Mouse (Mus musculus) Muller cell, postnatal 12 days (primary cell): ENCODE measurements at regions not wholly inside any gene's neighbourhood (a gene's known extent, or its start where the extent isn't known, plus 50 kb on each side); places are given as distances from the start of the nearest gene placed in this dataset.
A peak's percentile ranks its signal among the peaks of the same experiment; 100 is the strongest.

Experiments
- DNase-seq: peaks from one replicate; pipeline ENCODE4 v3.0.0-alpha.2; 2015; ENCODE audit errors: inconsistent ontology term

DNA sequence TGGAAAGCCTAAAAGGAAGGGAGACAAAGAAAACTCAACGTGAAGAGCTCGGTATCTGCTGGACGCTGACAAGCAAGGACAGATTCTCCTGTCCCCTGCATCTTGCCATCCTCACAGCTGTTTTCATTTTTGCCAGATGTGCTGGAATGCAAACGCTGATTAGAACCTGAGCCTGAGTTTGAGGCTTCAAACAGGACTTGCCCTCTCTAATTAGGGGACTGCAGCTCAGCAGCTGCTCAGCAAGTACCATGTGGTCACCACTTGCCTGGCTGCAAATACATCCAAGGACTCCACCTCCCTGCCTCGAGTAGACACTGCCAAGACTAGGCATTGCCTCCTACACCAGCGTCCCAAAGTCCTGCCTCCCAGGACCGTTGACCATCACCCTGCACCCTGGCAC is 140.7 kb downstream of the Cdc5l start:
- no peak for DNase-seq

DNA sequence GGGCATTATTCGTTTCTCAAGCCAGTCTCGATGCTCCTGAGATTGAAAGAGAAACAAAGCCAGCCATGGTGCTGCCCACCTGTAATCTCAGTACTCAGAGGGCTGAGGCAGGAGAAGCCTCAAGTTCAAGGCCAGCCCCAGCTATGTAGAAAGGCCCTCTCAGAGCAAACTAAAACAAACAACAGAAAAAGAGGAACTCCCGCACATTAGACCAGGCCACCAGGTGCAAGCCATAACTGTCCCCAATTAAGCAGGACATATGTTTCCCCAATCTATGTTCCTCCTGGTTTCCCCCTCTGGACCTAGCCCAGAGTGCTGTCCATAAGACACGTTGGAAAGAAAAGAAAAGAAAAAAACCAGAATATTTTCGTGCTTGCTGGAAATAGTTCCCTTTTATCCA is 142.5 kb downstream of the Cdc5l start:
- DNase-seq: no peak

DNA sequence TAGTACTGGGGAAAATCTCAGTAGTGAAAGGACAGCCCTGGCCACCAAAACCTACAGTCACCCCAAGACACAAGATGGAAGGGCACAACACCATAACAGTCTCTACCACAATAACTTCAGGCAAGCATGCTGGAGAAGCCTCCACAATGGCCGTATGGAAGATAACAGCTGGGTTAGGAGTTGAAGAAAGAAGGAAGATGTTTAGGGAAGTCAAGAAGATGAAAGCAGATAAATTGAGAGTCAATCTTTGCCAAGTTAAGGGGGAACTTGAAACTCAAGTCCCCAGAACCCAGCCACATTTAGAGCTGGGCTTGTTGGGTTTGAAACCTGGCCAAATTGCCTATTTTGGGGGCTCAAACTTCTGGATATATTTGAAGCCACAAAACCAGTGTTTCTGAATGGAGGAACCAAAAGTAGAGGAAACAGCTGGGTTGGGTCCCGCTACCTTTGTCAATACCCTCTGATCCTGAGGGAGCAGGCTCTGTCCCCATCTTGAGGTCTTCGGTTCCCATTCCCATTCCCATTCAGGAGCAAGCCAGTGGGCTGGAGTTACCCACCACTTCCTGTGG is 147.8 kb downstream of the Cdc5l start:
- DNase-seq: no peak

DNA sequence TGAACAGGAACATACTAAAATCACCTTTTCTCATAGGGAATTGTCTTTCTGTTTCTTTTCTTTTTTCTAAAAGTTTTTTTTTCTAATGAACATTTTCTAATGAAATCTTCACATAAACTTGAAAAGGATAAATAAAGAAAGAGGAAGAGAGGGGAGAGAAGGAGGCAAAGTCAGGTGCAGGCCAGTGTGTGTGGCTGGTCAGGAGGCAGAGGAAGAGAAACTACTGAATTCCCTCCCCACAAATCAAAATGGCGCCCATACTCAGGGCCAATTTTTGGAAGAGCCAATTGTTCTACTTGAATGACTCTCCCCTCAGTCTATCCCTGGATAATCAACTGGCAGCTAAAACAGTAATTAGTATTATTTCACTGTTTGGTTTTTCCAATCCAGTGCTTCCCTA is 152.0 kb downstream of the Cdc5l start:
- peak; percentile 12 for DNase-seq

DNA sequence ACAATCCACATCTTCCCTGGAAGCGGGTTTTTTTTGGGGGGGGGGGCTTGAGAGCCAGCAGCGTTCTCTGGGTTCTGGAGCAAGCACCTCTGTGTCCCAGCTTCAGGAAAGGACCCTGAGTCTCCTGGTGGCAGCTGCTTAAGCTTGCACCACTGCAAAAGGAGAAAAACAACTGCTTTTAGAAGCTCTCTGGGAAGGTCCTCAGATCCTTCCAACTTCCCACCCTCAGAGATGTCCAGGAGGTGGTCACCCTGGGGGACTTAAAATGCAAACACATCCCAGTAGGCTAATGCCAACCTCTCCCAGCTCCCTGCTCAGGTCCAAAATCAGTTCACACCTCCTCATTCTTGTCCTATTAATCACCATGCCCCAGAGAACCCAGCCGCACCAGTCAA is 153.7 kb downstream of the Cdc5l start:
- peak; percentile 14 for DNase-seq

DNA sequence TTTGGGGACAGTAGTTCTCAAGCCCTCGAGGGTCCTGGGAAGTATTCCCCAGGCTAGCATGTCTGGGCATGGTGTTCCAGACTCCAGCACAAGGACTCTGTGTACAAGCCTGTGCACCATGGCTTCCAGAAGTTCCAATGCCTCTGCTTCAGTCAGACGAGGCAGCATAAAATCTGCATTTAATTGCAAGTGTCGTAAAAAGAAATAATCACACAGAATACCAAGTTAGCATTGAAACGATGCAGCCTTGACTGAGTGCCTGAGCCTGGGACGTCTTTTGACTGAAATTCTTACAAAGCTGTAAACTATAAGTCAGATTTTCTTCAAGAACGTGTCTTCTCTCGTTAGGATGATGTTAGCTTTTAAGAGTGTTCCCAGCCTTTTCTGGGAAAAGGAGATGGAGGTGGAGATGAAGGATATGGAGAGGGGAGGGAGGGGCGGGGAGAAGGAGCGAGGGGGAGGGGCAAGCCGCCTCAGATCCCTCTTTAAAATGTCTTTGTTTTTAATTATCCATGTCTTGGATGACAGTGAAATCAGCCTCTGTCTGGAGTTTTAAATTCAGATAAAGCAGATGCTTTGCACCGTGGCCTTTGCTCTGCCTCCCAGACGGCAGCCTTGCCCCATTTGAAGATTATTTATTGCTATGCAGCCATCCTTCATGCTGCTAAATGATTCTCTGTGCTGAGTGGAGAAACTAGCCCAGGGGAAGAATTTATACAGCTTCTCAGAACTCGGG is 154.3 kb downstream of the Cdc5l start:
- DNase-seq: no peak

DNA sequence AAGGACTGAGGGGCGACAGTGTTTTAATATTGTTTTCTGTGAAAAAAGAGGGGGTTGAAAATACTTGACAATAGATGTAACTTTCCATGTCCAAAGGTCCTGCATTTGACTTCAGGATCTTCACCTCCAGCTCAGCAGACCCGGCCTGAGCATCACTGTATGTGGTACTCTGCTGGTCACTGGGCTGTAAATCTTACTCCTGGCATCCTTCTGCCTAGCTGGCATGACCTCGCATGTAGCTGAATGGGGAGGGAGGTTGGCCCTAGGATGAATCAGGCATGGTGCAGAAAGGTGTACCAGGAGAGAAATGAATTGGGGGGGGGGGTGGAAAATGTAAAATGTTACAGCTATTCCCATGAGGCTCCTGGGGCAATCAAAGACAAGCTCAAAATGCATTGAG is 156.0 kb downstream of the Cdc5l start:
- DNase-seq: no peak

DNA sequence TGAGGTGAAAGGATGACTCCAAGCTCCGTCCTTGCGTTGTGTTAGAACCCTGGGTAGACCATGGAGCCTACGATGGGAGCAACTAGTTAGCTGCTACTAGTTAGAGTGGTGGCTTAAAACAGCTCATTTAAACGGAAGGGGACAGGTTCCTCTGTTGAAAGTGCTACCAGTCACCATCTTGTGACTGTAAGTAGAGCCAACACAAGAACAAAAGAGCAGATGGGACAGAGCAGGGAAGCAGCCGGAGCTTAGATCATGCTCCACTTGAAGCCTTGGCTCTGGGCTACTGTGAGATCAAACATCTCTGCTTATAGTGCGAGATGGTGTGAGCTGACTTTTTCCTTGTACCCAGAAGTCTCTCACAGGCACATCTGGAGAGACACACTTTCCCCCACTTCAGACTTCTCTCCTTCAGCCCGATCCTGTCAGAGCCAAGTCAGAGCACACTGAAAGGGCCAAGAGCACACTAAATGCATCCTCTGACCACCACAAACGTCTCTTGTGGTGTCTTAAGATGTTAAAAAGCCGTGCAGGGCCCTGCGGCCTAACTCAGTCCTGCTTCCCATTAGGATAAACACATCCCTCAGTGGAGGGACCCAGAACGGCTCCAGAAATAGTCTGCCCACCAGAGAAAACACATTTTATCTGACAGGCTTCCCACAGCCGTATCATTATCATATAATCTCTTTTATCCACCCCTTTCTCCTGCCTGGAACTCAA is 156.7 kb downstream of the Cdc5l start:
- DNase-seq: no peak

DNA sequence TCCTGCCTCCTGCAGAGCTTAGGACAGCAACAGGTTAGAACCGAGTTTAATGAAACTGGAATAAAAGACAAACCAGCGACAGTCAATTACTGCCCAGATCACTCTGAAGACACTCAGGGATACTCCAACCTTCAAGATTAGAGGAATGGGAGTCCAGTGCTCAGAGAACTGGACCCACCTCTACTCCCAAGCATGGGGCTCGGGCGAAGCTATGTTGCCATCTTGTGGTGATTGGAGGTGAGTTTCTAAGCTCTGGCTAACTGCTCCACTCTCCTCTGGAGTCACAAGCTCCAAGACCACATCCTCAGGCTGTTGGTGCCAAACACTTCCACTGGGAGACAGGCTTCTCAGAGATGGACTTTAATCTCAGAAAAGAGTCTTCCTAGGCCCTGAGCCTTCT is 158.6 kb downstream of the Cdc5l start:
- DNase-seq: no peak

DNA sequence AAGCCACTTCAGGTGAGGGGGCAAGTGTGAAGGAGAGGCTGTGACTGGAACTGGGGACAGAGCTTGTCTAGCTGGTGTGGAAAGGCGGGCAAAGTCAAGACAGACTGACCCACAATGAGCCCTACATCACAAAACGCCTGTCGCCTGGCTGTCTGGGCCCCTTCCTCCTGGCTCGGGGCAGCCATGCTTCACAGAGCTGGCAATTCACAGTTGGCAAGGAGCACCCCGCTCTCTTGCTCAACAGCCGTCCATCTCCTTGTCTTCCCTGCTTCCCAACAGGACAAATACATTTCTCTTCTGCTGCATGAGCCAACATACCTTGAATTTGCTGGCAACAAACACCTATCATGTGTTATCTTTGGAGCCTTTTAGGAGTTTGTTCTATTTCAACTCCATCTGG is 166.8 kb downstream of the Cdc5l start:
- no peak for DNase-seq

DNA sequence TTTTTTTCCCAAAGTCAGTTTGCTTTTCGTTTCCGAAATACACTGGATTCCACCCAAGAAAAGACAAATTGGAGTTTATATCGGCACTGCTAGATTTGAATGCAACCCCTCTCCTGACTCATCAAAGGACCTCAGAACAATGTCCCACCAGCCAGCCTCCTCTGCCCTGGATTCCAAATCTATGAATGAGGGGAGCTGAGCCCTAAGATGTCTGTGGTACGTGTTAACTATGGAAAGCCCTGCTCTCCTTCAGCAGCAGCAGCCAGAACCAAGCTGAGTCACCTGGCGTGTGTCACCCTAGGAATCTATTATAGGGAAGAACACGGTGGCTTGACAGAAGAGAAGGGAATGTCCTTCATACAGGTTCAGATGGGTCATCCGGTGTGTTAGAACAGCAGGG is 167.9 kb downstream of the Cdc5l start:
- DNase-seq: peak; percentile 89

DNA sequence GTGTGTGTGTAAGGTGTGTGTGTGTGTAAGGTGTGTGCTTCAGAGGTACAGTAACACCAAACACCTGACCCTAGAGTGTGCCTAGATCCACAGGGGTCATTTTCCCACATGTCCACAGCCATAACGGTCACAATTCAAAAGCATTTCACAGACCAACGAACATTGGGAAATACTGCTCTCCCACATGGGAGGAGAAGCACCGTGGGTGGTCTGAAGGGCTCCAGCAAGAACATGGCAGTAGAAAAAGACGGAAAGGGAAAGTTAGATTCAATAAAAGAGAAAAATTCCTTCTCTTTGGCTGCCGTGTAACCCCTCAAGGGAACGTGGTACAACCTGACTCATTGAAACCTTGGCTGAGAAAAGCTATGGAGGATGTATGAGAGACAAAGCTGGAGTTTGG is 169.1 kb downstream of the Cdc5l start:
- peak; percentile 47 for DNase-seq

DNA sequence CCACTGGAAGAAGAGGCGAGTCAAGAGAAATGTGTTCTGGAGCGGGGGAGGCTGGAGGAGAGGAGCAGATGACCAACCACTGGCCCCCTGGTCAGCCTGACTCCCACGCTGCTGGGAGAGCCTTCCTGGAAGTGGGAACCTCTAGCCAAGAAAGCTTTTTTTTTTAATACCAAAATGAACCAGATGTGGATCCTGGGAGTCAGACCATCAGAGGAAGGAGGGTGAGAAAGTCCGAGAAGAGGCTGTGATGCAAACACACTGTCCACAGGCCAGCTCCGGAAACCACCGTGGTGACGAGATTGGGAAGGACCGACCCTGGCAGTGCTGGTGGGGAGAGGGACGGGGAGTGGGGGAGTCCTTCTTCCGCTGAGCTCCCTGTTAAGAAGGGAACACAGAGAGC is 173.1 kb downstream of the Cdc5l start:
- no peak for DNase-seq

DNA sequence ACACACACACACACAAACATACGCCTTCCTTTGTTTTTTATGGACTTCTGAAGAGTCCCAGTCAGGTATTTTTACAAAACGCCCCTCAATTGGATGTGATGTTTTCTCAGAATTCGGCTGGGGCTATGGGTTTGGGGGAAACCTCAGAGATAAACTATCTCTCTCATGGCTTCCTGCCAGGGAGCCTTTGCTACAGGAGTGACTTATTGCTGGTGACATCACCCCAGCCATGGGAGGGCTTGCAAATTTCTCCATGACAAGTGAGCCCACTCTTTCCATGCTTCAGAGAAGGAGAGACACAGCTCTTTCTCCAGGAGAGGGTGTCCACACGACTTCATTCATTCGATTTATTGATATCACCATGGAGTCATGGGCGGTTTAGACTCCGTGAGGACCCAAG is 175.5 kb downstream of the Cdc5l start:
- DNase-seq: no peak

DNA sequence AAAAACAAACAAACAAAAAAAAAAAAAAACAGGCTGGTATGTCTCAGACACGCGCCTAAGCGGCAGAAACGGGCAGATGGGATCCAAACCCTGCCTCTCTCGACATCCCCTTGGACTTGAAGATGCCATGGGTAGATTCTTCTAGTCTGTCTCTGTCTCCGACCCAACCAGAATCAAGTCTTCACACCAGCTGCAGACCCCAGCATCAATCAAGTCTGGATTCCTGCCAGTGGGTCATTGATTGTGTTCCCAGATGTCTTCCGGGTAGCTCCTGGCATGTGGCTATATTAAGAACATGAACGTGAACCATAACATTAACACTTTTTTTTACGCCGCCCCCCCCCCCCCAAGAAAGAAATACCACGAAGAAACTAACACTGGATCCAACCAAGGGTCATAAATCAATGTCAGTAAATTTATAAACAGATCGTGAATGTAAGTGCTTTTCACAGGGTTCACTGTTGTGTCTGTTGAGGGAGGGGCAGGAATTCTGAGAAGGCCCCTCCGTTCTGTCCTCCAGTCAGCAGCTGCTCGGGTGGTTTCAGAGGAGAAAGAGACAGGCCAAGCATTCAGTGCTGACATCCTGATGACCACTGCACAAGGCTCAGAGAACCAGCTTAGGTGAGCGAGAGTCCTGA is 180.8 kb downstream of the Cdc5l start:
- no peak for DNase-seq

DNA sequence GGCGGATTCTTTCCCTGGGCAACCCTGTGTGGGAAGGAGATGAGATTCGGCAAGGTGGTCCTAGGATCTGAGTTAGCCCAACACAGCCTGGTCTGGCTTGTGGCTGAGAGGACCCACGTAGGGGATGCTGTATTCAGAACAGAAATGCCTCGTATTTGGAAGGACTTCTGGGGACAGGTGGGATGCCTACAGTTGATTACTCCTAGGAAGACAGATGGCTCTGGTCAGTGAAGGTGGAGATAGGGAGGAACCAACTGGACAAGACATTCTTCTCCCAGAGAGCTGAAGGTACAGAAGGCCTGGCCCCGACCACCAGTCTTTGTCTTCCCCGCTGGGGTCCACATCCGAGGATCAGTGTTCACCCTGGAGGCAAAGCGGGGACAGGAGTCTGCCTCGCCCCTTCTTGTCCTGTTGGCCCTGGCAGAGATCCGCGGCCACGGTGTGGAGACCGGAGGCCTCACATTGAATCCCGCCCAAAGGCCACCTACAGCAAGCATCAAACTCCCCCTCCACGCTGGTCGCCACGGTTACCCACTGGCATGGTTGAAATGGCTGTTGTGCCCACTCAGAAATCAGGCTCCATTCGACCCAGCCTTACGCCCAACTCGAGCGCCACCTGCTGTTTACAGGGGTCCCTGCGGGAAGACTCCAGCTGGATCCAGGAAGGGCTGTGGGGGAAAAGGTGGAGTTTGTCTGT is 182.4 kb downstream of the Cdc5l start:
- peak; percentile 56 for DNase-seq

DNA sequence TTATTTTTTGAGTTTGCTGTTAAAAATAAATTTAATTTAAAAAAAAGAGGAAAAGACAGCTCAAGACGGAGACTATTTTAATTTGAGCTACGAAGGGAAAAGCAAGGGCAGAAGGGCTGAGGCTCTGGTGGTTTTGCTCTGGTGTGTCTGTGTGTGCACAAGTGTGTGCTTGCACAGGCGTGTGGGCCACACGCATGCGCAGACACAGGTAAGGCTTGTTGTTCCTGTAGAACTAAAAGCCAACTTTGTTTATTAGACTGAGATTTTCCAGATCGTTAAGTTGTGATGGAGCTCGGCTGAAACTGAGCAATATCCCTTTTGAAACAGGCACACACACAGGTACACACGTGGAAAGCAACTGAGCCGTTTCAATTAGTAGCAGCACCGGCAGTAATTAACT is 183.1 kb downstream of the Cdc5l start:
- DNase-seq: no peak

DNA sequence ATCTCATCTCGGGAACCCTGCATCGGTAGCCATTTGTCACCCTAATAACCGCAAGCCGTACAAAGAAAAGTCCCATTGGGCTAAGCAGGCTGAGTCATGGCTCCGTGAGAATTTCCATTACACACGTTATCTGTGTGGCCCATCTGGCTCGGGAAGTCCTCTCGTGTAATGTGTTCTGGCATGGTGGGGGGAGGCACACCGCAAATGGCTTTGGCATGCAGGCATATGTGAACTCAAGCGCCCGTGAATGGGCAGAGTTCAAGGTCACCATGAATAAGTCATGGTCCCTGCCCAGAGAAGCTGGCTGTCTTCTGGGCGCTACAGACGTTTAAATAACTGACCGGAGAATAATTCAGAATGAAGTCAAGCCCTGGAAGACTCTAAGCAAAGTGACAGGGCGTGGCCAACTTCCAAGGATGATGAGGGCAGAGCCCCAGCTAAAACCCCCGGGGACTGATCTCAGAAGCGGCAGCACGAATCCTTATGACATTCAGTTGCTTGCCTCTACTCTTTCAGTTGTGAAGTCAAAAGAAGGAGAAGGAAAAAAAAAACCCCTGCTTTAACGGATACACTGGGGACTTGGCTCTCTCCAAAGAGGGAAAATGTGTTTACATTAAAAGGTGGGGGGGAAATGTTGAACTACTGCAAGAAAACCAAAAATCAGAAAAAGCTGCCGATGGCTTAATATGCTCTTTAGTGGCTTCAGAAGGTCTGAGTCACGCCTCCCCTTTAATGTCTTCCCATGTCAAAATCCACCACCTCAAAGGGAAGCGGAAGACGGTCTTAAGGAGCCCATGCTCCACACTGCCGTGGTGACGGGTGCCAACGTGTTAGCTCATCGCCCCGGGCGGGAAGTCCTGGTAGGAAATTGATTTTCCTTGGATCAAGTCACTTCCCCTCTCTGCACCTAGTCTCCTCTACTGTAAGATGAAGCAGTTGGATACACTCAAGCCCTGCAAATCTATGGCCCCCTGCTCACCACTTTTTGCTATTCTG is 186.1 kb downstream of the Cdc5l start:
- DNase-seq: no peak

DNA sequence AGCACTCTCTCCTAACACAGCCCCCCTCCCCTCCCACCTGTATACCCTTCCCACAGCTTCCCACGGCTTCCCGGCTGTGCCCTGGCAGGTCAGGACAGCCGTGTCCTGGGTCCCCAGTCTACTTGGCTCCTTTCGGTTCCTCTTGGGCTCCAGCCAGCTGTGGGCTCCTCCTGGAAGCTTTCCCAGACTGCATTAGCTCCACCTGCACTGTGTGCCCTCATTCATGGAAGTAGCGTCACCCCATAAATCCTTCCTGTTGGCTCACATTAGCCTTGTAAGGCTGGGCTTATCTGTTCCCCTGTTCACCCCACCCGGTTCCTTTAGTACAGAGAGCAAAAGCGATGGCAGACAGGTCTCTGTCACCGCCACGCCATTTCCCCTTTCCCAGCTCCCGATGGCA is 188.7 kb downstream of the Cdc5l start:
- DNase-seq: peak; percentile 65

DNA sequence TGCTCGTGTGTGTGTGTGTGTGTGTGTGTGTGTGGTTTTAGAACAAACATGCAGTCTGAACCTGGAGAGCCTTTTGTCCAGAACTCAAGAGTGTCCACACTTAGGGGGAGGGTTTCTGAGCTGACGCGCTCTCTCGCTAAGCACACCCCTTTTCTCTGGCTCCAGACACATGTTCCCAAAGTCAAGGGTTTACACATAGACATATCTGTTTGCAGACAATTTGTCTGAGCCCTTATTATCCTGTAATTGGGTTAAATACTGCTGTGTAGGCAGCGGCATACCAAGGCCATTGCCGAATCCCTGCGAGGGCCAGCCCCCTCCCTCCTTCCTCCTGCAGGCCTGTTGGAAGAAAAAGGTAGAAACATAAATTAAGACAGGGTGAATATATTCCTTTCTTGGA is 190.4 kb downstream of the Cdc5l start:
- DNase-seq: peak; percentile 68

DNA sequence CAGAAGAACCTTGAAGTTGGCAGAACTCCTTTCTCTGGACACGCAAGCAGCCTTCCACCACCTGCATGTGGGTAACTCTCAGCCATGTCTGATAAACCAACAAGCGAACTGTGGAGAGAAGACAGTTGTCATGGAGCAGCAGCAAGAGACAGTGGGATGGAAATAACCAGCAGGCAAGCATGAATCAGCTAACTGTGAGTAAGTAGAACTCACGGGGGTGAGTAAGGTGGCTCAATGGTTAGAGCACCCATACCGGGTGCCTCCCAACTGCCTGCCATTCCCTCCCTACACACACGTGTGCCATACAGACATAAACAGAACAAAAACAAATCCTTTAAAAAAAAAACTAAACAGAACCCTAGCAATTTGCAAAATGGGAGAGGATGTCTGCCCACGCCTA is 191.5 kb downstream of the Cdc5l start:
- DNase-seq: no peak
